Mouse (Mus musculus) layer of hippocampus, adult 8-10 months (tissue): ENCODE data around the gene Sept7. TPM values are rescaled to one million over a fixed set of nuclear protein-coding genes. Genes with fewer than 3 reads are reported as not detected.
"Not testable (repeated sequence)": the region's sequence is repeated elsewhere in the genome, so short reads cannot be mapped to it uniquely, and the experiment has no call there.

Source experiments
- DNase-seq, 2 experiments: peaks; one replicate each; pipeline ENCODE4 v3.0.0; 2022; ENCODE audit warnings: low spot score in 2 of 2
- total RNA-seq, 4 experiments: library from RNA; stranded (reverse); gene quantifications; 2 replicates each; pipeline ENCODE4 v1.2.4; 2022

Sept7 gene
- 100 to 1,000 TPM; 274 to 299 (median 288) TPM for total RNA-seq

DNA sequence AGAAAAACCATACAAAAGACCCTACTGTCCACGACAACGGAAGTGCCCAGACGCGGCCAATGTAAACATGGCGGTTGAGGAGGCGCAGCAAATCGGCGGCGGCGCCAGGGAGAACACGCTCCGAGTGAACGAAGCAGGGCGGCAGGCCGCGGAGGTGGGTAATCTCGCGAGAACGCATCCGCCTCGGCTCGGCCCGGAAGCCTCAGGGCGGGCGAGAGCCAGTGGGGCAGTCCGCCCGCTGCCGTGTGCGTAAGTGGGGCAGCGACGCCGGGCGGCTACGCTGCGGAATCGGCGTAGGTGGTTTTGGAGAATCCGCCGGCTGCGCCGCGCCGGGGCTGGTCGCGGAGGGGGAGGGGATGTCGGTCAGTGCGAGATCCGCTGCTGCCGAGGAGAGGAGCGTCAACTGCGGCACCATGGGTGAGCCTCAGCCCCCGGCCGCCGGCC is at the start of gene Sept7:
Sept7 (plus strand) TSS at position 157 of the 444 bp plus-strand sequence.
- peak; percentile 98 to 99 for DNase-seq

DNA sequence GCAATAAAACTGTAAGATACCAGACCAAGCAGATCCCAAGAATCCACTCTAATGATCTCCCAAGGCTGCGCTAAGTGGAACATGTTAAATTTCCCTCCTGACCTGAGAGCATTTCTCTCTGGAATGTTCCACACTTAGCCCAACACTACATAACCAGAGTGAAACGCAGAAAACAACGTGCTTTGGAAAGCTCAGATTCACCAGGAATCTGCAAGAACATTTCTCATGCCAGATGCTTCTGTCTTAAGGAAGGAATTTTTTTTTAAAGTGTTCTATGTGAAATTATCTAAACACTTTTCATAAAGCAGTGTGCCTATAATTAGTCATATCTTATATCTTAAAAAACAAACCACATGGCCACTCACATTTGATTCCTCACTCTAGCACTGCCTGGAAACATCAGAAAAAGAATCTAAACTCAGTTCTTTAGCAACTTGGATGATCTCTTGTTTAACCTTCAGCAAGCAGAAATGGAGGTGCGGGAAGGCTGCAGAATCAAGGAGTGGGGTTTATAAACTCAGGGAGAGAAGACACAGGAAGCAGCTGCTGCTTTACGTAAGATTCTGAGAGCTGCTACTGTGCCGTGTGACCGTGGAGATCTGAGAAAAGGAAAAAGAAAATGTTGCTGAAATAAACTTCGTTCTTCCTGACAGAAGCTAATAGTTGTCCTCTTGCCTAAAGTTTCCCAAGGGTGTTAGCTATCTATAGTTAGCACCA is 44.0 kb upstream of the Sept7 start:
- DNase-seq, result no peak

DNA sequence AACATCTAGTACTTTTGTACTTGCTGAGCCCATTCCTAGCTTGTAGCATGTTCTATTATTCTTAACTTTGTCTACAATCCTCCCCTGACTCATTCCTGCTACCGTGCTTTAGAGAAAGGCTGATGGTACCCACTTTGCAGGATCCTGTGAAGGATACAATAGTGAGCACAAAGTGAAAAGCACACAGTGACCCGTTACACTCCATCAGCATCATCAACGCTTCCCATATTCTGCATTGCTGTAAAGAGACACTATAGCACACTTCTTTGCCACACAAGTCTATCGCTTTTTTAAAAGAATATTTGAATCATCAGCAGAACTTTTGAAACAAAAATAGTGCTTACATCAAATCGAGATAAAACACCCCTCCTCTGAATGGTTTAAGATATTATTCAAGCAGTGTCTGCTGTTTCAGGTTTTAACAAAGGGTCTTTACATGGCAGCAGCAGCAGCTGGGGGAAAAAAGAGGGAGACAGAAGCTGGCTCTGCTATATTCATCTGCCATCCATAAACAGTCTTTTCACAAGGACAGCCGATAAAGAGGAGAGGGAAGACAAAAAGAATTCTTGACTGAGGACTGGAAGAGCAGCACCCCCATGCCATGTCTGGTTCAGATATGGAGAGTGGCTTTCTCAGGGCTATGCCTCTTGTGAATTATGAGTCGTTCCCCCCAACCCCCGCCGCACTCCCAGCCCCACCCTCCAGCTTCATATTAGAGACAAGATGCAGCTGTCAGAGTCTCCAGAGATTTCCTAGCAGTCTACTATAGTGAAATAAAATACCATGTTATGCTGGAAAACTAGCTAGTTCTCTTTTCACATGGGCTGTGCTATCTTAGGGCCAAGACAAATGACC is 39.7 kb upstream of the Sept7 start:
- no peak for DNase-seq

DNA sequence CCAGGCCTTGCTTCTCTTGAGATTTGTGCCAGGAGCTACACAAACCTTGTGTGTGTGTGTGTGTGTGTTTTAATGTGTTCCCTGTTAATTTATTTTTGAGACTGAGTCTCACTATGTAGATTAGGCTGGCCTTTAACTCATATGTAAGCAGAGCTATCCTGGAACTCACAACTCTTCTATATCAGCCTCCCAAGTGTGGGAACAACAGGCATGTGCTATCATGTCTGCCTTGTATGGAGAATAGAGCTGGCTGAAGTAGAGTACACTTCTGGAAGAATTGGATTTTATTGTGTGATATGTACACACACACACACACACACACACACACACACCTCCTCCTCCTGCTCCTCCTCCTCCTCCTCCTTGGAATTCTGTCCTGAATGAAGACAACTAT is 39.1 kb upstream of the Sept7 start:
- no peak for DNase-seq

DNA sequence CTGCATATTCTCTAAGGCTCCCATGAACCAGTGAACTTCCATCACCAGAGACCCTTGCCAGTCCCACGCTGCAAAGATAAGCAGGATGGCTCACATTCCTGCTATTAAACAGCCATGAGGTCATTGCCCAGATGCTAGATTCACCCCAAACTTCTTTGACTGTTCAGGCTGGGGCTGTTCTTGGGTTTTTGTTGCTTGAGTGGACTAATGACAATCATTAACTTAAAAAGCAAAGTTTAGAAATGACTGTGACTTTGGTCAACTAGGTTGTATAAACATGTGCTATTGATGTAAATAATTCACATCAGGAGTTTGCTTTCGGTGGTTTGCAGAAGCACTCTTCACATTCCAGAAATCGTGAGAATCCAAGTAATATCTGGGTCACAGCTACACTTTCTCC is 36.8 kb upstream of the Sept7 start:
- DNase-seq, result no peak

DNA sequence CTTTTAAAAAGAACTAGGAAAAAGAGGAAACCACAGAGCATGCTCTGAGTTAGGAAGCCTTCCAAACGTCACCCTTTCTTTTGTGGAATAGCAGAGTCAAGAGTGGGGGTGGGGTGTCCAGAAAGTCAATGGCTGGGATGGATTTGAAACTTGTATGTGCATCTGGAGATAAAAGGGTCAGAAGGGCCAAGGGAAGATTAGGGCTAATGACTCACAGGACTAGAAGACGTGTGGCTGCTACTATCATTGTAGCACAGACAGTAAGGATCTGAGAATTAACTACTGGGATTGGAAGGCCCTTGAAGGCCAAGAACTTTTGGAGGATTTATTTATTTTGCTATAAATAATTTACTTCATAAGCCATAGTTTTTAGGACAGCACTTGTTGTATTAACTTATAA is 36.0 kb upstream of the Sept7 start:
- DNase-seq, result no peak

DNA sequence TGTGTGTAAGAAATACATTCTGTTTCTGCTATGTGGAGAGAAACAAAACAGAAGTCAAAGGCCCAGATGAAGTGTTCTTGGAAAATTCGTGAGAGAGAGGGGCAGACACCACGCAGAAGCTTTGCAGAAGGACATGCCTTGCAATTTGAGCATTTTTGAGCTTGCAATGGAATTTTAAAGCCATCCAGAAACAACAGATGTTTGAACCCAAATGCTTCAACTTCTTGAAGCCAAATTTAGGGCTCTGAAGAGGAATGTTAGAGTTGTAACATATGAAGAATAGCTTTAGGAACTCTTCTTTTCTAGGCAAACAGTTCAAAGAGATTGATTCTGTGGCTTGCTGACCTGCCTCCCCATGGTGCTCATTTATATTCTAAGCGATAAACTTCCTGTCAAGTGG is 33.3 kb upstream of the Sept7 start:
- no peak for DNase-seq

DNA sequence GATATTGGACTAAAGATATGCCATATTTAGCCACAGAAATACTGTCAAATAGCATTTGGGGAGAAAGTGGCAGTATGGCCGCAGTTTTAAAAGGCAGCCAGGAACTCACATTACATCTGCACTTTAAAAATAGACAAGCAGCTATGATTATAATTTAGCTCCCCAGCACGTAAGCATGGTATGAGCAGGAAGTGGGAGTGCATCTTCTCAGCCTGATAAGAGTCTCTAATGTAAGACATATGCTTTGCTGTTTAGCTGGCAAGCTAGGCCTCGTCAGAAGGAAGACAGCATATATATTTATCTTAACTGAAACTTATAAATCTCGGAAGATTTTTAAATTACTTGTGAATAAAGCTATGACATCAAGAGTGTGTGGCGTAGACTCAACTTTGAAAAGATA is 32.4 kb upstream of the Sept7 start:
- no peak for DNase-seq

DNA sequence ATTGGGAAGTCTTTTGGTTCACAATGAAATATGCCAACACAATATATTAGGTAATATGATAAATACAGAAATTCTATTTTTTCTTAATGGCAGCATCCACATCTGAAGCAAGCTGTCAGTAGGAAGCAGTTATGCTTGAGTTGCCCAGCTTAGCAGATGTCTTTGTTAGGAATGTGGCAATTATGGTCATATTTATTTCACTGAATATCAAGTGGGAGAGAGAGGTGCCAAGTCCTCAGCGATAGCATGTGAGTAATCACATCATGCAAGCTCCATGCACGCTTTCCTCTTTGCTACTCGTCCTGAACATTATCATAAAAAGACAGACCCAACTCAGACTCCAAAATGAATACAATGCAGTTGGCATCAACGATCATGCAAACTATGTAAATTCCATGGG is 27.3 kb upstream of the Sept7 start:
- DNase-seq, result peak in 1 of 2 experiments; percentile 60

DNA sequence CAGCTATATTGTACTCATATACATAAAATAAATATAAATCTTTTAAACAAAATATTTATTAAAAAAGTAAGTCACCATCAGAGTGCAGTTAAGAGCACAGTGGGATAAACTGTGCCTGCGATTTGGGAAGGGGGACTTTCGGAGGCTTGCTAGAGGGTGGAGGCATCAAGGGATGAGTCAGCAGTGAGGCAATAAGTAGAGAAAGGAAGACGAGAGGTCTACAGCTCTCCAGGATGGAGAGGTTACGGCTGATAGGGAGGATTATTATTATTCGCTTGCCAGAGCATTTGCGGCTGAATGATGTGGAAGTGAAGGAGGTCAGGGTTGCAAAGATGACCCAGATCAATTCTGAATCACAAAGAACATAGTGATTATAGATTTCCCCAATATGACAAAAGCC is 22.5 kb upstream of the Sept7 start:
- DNase-seq, result no peak

DNA sequence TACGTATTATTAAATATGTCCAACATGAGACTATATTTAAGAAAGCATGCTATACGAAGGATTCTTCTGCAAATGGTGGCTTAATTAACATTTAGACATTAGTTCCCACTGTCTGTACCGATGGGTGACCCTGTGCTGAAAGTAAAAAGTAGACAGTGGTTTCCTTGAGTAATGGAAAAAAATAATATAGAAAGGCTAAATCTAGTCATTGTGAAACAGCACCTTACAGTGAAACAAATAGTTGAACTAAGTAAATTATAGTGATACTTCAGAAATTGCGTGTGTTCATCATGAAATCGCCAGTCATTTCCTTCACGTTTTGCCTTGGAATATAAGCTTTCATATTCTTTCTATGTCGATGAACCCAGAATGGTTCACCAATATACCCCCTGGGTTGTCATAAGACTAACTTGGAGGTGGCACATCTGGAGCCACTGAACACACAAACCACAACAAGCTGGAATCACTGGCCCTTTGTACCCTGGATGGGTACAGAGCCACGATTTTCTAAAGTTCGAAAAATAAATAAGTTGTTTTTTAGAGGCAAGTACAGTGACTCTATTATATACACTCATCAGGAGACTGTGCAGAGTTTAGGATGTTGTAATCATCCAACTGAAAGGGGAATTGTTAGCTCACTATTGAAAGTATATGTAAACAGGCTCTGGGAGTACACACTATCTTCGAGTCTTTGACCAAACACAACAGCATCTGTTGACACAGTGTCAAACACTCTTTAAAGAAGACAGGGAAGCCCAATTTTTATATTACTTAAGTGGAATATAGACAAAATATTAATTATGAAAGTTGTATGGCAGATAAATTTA is 21.8 kb upstream of the Sept7 start:
- DNase-seq, result no peak

DNA sequence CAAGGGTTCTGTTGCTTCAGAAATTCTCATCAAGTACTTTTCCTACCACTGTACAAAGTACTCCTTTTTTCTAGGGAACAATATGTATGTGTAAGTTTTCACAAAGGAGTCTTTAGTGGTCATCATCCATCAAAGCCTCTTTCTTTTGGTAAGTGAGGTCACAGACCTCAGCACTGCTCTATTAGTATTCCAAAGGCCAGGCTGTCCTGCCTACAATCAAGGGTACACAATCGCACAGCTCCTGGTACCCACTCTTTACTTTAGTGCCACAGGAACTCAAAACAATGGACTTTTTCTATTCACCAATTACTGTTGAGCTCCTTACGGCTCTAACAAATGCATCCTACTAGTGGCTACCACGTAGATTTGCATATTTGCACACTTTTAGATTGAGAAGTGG is 11.2 kb upstream of the Sept7 start:
- DNase-seq, result no peak

DNA sequence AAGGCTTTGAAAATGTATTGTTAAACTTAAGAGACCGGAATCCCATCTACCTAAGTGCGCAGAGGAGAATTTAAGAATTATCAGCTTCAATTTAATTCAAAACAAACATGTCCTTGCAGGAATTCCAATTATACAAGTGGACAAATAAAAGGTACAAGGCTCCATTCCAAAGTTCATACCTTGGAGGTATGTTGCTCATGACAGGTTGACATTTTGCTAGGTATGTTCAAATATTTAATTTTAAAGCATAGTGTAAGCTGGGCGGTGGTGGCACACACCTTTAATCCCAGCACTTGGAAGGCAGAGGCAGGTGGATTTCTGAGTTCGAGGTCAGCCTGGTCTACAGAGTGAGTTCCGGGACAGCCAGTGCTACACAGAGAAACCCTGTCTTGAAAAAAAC is 10.5 kb upstream of the Sept7 start:
- not testable (repeated sequence) for DNase-seq

DNA sequence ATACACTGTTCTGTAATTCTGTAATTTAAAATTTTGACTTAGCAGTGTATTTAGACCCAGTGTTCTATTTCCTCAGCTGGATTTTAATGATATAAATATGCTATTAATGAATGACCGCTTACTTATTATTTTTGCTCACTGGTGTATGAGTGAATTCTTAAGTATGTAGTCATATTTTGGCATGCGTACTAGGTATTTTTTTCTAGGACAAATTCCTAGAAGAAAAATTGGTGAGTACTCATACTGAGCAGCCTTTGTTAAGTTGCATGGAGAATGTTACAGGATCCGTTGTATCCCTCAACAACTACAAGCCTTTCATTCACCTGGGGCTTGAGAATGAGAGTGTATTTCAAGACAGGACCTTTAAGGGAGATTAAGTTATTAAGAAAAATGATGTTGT is 10.0 kb upstream of the Sept7 start:
- no peak for DNase-seq

DNA sequence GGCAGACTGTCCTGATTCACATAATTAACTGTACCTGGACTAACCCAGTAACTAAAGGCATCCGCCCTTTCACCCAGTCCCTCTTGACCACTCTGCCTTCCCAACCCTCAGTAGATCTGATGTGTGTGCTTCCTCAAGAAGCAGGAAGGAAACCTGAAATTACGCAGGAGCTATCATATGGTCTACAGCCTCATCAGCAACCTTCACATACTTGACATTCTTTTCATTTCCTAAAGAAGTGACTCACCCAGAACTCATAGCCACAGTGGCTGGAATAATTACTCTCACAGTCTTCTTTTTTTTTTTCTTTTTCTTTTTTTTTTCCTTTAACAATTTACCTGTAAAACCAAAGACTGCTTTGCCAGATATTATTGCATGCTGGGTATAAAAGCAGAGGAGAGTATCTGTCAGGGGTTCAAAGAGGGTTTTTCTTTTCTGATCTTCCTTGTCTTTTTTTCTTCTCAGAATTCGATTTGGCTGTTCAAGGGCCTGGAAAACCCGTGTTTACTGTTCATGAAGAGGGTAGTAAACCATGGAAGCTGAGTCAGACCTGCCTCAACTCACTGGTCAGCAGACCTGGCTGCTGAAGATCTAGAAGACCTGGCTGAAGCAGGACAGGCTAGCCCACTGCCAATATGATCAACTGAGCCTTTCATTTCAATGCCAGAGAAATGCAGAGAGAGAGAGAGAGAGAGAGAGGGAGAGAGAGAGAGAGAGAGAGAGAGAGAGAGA is 8.1 kb upstream of the Sept7 start:
- DNase-seq, result no peak

DNA sequence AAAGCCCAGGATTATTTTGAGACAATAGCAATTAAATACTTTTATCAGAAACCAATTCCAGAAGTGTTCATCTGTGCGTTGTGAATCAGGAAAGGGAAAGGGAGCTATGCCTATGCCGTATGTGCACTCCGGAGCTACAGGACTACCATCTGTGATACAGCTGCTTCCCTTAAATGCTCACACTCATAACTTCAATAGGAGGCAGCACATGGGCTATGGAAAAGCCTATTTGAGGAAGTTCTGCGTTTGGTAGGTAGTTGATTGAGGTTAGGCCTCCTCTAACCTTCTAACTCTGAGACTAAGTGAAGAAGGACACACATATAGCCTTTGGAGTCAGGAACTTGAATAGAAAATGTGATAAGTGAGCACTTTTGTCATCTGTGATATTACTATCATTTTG is 7.1 kb upstream of the Sept7 start:
- DNase-seq, result no peak

DNA sequence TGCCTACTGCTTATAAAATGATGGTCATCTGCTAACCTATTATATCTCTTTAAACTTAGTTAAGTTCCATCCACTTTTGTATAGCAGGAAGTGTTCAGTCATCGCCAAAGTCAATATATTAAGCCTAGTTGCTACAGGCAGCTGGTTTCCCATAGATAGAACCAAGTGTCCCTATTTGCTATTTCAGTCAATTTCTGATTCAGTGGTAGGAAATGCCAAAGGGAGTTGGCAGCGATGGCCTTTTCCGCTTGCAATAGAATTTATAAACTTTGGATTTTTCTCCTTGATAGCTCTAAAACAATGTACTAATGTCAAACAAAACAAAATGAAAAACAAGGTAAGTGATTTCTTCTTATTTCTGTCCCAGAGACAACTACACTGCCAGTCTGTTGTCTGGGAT is 5.7 kb upstream of the Sept7 start:
- no peak for DNase-seq

DNA sequence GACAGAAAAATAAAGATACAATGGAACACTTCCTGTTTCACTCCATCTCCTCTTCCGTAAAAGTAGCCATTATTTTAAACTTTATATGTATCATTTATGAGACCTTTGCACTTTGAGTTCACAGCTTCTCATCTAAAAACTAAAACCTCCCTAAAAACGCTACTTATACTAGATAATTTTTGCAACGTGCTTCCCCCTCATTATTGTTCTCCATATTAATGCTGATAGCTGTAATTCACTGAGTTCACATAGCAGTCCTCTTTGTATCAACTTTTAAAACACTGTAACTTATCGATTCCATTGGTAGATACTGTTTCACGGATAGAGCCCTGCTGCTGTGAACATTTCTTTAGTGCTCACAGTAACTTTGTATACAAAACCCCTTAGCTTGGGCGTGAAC is 1.1 kb upstream of the Sept7 start:
- no peak for DNase-seq

DNA sequence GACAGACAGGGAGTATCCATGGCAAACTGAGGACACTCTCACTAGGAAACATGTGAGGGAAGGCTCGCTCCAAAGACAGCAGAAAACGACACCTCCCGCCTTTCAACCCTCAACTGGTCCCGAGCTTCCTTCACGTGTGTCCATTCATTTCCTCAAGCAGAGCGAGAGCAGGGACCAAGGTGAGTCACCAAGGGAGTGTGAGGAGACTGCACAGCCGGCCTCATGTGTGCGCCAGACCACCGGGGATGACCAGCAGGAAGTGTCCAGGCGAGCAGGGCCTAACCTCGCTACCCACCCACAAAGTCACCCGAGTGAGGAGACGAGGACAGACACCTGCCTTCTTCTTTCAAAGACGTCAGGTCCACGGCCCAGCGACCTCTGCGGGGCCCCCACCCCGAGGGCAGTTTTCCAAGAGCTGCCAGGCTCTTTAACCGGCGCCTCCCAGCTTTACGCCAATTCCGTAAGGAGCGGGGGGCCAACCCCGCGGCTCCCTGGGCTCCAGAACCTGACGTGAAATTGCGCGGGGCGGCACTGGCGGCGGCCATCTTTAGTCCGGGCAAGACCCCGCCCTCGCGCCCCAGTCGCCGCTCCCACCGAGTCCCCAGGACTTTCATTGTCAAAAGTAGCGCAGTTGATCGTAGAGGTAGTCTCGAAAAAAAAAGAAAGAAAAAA is 492 bp upstream of the Sept7 start:
- peak; percentile 86 to 92 for DNase-seq

DNA sequence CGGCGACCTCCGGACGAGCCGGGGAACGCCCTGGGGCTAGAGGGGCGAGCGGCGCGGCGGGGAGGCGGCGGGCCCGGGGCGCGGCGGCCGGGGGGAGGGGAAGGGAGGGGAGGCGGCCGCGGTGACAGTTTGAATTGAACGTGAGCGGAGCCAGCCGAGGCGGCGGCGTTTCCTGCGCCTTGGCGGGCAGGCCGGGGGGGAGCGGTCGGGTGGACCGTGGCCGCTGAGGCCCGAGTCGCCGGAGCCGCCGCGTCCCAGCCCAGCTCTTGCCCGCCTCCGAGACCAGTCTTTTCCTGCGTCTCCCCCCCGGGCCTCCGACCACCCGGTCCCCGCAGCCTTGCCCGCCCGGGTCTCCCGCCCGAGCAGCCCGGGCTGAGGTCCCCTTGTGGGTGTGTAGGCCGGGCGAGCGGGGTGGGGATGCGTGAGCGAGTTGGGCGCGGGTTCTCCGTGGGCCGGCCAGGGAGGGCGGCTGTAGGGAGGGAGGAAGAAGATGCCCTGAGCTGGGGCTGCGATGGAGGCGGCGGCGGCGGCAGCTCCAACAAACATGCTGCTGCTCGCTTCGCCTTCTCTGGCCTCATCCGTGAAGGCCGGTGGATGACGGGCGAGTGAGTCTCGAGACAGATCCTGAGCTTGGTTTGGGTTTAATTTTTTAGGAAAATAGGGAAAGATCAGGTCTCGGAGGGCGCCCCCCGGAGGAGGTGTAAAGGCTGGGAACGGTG is 679 bp downstream of the Sept7 start:
- DNase-seq, result peak; percentile 39 to 71
